Mouse (Mus musculus): ENCODE measurements around the gene Lhfp.

DNA sequence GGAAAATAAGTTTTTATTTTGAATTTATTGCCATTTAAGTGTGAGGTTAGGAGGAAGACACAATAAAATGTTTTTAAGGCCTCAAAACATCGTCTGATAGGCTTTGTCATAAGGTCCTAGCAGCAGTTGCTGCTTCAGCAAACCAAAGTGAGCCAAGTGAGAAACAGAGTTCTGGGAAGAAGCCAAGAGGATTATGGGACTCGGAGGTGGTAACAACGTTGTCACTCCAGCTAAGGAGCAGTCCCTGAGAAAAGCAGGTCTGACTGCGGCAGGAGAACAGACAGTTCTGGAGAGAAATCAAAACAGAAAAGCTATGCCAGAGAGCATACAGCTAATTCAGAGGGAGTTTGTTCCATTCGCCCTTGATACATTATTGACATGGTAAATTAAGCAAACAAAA lies 260.5 kb downstream of the Lhfp start:
- no peak for TF ChIP-seq CTCF (IDR thresholded peaks at IDR 0.05; ENCODE audit: control insufficient read depth, insufficient read depth, insufficient read length)
- TF ChIP-seq MYOG (IDR thresholded peaks at IDR 0.05; ENCODE audit: control insufficient read depth, extremely low read depth, insufficient read length) = no peak
- TF ChIP-seq MYOD1 (IDR thresholded peaks at IDR 0.05; ENCODE audit: control insufficient read depth, insufficient read length, low read depth) = no peak

All from C2C12 (cell line).